Mouse (Mus musculus) heart, postnatal 4 days (tissue): ENCODE data around the gene 4930447C04Rik. TPM values are rescaled to one million over a fixed set of nuclear protein-coding genes. Genes with fewer than 3 reads are reported as not detected.
A peak's percentile ranks its signal among the peaks of the same experiment; 100 is the strongest.

Source experiments
- DNase-seq: peaks from one replicate; pipeline ENCODE4 v3.0.0; 2021
- total RNA-seq, 2 experiments: library from RNA; stranded (reverse); gene quantifications; 2 replicates each; pipeline ENCODE4 v1.2.3; 2021

Gene 4930447C04Rik
- total RNA-seq, 2 experiments from 2014 or later = 0.72 to 1.2 TPM

DNA sequence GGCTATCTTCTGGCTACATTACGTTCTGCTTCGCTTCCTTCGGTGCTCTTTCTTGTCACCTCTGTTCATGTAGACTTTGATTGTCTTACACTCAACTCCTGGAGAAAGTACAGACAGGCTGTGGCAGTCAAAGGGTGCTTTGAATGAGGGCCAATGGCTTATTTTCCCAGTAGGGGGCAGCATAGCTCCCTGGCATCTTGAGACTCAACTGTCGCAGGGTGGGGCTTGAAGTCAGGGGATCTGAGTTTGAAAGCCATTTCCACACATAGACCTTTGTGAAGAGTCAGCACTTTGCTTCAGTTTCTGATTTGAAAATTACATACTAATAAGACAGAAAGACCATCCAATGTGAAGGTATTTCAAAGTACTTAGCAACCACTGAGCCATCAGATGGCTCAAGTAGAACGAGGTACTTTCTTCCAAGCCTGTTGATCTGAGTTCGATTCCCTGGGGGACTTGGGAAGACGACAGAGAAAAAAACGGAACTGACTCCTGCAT is 105.0 kb downstream of the 4930447C04Rik start:
- no peak for DNase-seq

GRCm38 (mm10) chr12:72834773-72835517 is 105.6 kb downstream of the 4930447C04Rik start:
- peak; percentile 14 for DNase-seq

DNA sequence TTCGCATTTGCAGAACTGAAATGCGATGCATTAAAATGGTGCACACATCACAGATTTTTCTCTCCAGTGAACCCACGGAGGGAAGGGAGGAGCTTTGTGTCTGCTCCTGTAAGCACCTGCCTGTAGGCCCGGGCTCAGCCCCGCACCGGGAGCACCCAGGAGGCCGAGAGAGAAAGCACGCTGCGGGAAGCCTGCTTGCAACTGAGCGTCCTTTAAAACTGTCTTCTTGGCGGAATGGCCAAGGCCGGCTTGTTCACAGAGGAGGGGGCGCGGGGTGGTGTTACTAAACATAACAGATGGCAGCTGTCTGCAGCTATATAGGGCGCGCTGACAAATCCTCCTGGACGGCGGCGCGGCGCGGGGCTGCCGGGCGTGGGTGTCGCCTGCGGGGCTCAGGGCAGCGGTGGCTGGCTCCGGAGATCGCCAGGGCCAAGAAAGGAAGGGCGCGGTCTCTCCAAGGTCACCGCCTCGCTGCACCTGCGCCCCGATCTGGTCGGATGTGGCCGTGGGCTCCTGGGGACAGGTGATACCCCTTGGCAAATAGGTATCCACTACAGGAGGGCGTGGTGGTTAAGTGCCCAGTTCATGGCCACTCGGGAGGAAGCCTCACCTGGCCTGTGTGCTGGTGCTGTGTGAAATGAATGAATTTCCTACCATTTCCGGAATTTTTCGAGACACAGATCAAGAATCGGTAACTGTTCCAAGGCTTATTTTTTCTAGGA is 108.7 kb downstream of the 4930447C04Rik start:
- DNase-seq = peak; percentile 45

Other genes with a start within 250 kb of the 4930447C04Rik start
- gene Ppm1a, start 183.3 kb downstream of the 4930447C04Rik start, total RNA-seq = 100 to 1,000 TPM; 212 to 232 TPM
- not detected for gene Six6, start 882 bp downstream of the 4930447C04Rik start, total RNA-seq
- under 1 TPM; 0.19 to 0.54 TPM for gene Six1, start 113.1 kb upstream of the 4930447C04Rik start, total RNA-seq
- 1 to 10 TPM; 2.3 TPM for gene Six4, start 172.7 kb upstream of the 4930447C04Rik start, total RNA-seq
- gene Mnat1, start 182.9 kb upstream of the 4930447C04Rik start, total RNA-seq = 10 to 100 TPM; 28.0 to 30.3 TPM